Mouse (Mus musculus): ENCODE results near the gene Vwc2.

- TF ChIP-seq POLR2A (IDR thresholded peaks at IDR 0.05; ENCODE audit: borderline replicate concordance, control insufficient read depth, low read depth, low read length) = no peak
- no peak for TF ChIP-seq CTCF (IDR thresholded peaks at IDR 0.05; ENCODE audit: control insufficient read depth, insufficient read depth, low read length)
These were observed 25.8 kb upstream of the Vwc2 start for GRCm38 (mm10) chr11:11088162-11088756.
